Mouse (Mus musculus) stomach, embryonic 14.5 days (tissue): Measurements from ENCODE around the gene Ncs1. TPM values are rescaled to one million over a fixed set of nuclear protein-coding genes. Genes with fewer than 3 reads are reported as not detected.
A peak's percentile ranks its signal among the peaks of the same experiment; 100 is the strongest.

ENCODE experiments used
- ATAC-seq: fragments of 200-750 bp; cut with Nextera tagmentation; 2 replicates; pipeline ENCODE4 v1.8.0; 2017; ENCODE audit warnings: low read depth, moderate TSS enrichment; ENCODE audit not compliant: insufficient number of reproducible peaks, insufficient read depth, low FRiP score
- H3K27ac ChIP-seq: fragments of 300-500 bp; sonication (generic); 2 replicates; pipeline ENCODE4 v1.5.1; 2014; ENCODE audit warnings: mild to moderate bottlenecking, low read length, moderate library complexity, mixed read lengths
- H3K27me3 ChIP-seq: fragments of 300-500 bp; sonication (generic); 2 replicates; pipeline ENCODE4 v1.6.1; 2014; ENCODE audit warnings: low read length, control low read depth, mixed read lengths; ENCODE audit not compliant: control insufficient read depth, insufficient read depth
- H3K36me3 ChIP-seq: fragments of 300-500 bp; sonication (generic); 2 replicates; pipeline ENCODE4 v1.6.1; 2014; ENCODE audit warnings: mild to moderate bottlenecking, control low read depth, low read length, moderate library complexity, mixed read lengths; ENCODE audit not compliant: control insufficient read depth, insufficient read depth
- H3K4me1 ChIP-seq: fragments of 300-500 bp; sonication (generic); 2 replicates; pipeline ENCODE4 v1.6.1; 2014; ENCODE audit warnings: low read length, control low read depth, mixed read lengths; ENCODE audit not compliant: control insufficient read depth, insufficient read depth
- H3K4me2 ChIP-seq: fragments of 300-500 bp; sonication (generic); replicated peaks from 2 replicates; pipeline ENCODE4 v1.6.1; 2014; ENCODE audit warnings: low read depth, low read length, control low read depth
- H3K4me3 ChIP-seq: fragments of 300-500 bp; sonication (generic); 2 replicates; pipeline ENCODE4 v1.5.1; 2014; ENCODE audit warnings: low read depth, low read length, control low read depth
- H3K9ac ChIP-seq: fragments of 300-500 bp; sonication (generic); replicated peaks from 2 replicates; pipeline ENCODE4 v1.6.1; 2014; ENCODE audit warnings: low read depth, mild to moderate bottlenecking, control low read depth, low read length, moderate library complexity, mixed read lengths
- H3K9me3 ChIP-seq: fragments of 300-500 bp; sonication (generic); 2 replicates; pipeline ENCODE4 v1.6.1; 2016; ENCODE audit warnings: low read depth, low read length, control low read depth; ENCODE audit not compliant: control insufficient read depth
- WGBS: fragments of 180-500 bp; shearing (Covaris S2); extraction: QIAGEN DNeasy Blood & Tissue Kit; methylation state at CpG from one replicate; pipeline ENCODE4 v1.1.7; 2014; 5-methylcytosine and 5-hydroxymethylcytosine counted together
- polyA plus RNA-seq: library from polyadenylated mRNA; unstranded; fragments of >200 nt; fragmentation: Nextera tagmentation; extraction: Ambion mirVana; gene quantifications from 2 replicates; pipeline ENCODE4 v1.2.1, GENCODE M21; 2014

Ncs1 gene
- polyA plus RNA-seq, 1 experiment from 2014 or later = 36.0 TPM

DNA sequence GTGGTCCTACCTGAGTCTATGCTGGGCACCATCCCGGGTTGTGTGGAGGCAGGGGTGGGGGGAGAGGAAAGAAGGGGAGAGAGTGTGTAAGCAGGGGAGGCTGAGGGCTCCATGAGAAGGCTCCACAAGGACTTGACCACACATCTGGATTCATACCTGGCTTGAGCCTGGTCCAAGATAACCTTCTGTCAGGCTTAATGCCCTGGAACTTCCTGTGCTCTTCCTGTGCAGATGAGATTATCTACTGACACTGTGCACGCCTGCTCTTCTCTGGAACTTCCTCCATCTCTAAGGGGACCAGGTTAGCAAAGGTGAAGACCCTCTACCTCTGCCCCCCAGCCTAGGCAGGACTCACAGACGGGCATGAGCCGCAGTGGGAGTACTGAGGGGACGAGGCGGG, 3.2 kb downstream of the Ncs1 start:
- H3K27me3 ChIP-seq = no peaks in the 10 kb centered on the region
- peaks cover 17% of the 10 kb centered on the region; the same call in 1 of the 2 replicates for H3K4me1 ChIP-seq
- H3K4me2 ChIP-seq = no peak overlapping the region
- no peaks in the 10 kb centered on the region for H3K9me3 ChIP-seq
- H3K4me3 ChIP-seq = no peak overlapping the region
- 86% methylated on average over 6 of the region's 6 CpGs for WGBS
- no peak overlapping the region for H3K9ac ChIP-seq
- ATAC-seq = no peak
- H3K36me3 ChIP-seq = no peaks in the 10 kb centered on the region; the same call in 1 of the 2 replicates
- H3K27ac ChIP-seq = no peak overlapping the region

DNA sequence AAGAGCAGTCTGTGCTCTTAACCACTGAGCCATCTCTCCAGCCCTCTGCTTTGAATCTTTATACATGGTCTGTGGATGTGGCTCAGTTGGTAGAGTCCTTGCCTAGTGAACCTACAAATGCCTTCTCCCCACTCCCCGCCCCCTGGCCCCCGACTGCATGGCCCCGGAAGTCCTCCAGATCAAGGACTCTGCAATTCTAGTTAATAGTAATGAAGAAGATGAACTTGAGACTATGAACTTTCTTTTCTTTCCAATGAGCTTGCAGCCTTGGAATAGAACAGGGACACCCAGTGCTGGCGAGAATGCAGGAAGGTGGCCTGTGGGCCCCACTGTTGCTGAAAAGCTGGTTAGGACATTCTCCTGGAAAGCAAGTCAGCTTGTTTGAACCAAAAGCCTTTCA, 6.5 kb downstream of the Ncs1 start:
- Histone ChIP-seq H3K27me3 (no peaks in the 10 kb centered on the region), H3K4me1 (peaks cover 22% of the 10 kb centered on the region), H3K9ac (no peak overlapping the region), H3K36me3 (no peaks in the 10 kb centered on the region; the same call in 1 of the 2 replicates), H3K4me3 (no peak overlapping the region), H3K27ac (no peak overlapping the region), H3K4me2 (no peak overlapping the region), H3K9me3 (no peaks in the 10 kb centered on the region)
- ATAC-seq = no peak
- 90% methylated on average over 4 of the region's 4 CpGs for WGBS

DNA sequence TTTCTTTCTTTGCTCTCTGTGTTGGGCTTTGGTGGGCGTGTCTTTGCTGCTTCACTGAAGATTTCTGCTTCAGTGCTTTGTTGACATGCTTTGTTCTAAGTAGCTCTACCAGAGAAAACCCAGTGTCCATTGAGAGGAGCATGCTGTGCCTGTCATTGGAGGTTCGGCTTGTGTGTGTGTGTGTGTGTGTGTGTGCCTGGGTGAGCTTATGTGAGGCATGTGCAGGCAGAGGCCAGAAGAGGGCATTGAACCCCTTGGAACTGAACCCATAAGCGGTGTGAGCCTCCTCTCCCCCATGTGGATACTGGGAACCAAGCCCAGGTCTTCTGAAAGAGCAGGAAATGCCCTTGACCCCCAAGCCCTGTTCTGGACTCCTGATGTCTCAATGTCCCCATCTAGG, 7.8 kb downstream of the Ncs1 start:
- ATAC-seq = no peak
- no peak overlapping the region for H3K27ac ChIP-seq
- WGBS = 84% methylated on average over 3 of the region's 3 CpGs
- no peaks in the 10 kb centered on the region for H3K36me3 ChIP-seq
- no peaks in the 10 kb centered on the region for H3K27me3 ChIP-seq
- H3K9ac ChIP-seq = no peak overlapping the region
- H3K4me1 ChIP-seq = peaks cover 27% of the 10 kb centered on the region
- H3K9me3 ChIP-seq = no peaks in the 10 kb centered on the region
- no peak overlapping the region for H3K4me3 ChIP-seq
- no peak overlapping the region for H3K4me2 ChIP-seq

DNA sequence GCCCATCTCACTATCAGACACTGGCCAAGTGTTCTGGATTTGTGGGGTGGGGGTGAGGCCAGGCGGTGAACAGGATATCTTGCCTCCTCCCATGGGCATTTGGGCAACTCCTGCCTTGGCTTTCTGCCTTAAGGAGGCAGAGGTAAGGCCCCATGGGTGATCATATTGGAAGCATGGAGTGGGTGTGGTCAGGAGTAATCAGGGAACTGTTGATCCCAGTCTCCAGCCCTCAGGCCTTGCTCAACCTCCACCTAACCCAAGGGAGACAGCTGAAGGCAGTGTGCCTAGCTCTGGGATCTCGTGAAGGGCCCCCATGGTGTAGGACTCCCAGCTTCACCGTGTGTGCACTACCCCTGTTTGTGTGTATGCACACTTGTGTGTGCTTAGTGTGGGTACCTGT, 9.2 kb downstream of the Ncs1 start:
- 81% methylated on average over 3 of the region's 3 CpGs for WGBS
- H3K27me3 ChIP-seq = no peaks in the 10 kb centered on the region
- ATAC-seq = no peak
- no peak overlapping the region for H3K9ac ChIP-seq
- H3K36me3 ChIP-seq = no peaks in the 10 kb centered on the region
- no peaks in the 10 kb centered on the region for H3K9me3 ChIP-seq
- H3K4me3 ChIP-seq = no peak overlapping the region
- H3K4me1 ChIP-seq = peaks cover 33% of the 10 kb centered on the region
- H3K27ac ChIP-seq = no peak overlapping the region
- no peak overlapping the region for H3K4me2 ChIP-seq

DNA sequence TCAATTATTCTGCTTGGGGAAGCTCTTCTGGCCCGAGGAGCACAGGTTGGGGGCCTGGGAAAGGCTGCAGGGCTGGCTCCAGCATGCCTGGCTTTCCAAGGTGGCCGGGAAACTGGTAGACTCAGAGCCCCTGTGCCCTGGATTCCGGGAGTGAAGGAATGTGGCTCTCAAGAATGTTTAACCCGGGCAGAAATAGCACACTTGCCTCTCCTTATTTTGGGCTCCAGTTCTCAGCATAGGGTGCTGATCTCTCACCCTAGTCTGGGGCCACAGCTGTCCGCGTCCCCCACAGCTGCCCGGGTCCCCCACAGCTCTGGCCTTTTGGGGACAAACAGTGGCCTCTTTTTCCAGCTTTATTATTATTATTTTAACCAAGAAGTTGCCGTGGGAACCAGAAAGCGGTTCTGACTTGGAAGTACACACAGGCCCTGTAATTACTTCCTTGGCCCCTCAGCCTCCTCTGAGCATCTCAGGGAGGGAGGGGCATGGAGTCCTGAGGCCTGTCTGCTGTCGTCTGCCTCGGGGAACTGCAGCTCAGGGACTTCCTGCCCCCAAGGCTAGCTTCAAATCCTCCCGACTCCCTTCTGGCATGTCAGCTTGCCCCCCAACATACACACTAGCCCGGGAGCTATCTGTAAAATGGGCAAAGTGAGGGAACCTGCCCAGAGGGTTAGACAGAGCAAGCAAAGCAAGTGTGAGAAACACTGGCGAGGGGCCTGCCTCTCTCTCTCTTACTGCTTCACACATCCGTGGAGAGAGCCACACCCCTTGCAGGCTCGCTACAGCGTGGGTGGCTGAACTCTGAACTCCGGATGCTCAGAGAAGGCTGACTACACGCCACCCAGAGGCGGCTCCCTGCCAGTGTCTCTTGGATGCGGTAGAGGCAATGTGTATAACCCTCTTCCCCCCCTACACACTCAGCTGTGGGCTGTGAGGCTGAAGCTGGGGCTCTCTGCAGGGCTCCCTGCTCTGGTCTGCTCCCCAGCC, 10.6 kb downstream of the Ncs1 start:
- Histone ChIP-seq H3K27me3 (no peaks in the 10 kb centered on the region), H3K4me2 (peak overlapping the region; percentile 35), H3K36me3 (no peaks in the 10 kb centered on the region), H3K9me3 (no peaks in the 10 kb centered on the region), H3K9ac (no peak overlapping the region), H3K27ac (peak overlapping the region; percentile 66), H3K4me3 (no peak overlapping the region), H3K4me1 (peaks cover 33% of the 10 kb centered on the region)
- 18% methylated on average over 21 of the region's 21 CpGs for WGBS
- 0 out of 2 replicates have a peak, but pooled peaks have one; percentile 11 for ATAC-seq

DNA sequence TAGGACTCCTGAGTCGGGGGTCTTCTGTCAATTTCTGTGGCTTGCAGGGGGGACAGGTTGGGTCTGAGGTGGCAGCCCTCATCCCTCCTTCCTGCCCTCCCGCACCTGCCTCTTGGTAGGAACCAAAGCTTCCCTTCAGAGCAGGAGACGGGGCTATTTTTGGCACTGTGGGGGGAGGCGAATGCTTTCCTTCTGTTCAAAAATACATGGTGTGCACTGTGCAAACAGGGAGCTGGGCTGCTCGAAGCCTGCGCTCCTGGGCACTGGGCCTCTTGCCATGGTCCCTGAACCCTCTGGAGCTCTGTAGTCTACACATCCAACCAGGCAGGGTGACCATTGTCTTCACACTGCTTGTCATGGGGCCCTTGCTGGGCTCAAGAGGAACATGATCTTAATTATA, 11.5 kb downstream of the Ncs1 start:
- 56% methylated on average over 6 of the region's 6 CpGs for WGBS
- H3K27ac ChIP-seq = no peak overlapping the region
- no peaks in the 10 kb centered on the region for H3K9me3 ChIP-seq
- no peaks in the 10 kb centered on the region for H3K36me3 ChIP-seq
- H3K9ac ChIP-seq = no peak overlapping the region
- peaks cover 33% of the 10 kb centered on the region for H3K4me1 ChIP-seq
- H3K27me3 ChIP-seq = no peaks in the 10 kb centered on the region
- ATAC-seq = no peak
- no peak overlapping the region; the same call in 1 of the 2 replicates for H3K4me2 ChIP-seq
- no peak overlapping the region for H3K4me3 ChIP-seq

DNA sequence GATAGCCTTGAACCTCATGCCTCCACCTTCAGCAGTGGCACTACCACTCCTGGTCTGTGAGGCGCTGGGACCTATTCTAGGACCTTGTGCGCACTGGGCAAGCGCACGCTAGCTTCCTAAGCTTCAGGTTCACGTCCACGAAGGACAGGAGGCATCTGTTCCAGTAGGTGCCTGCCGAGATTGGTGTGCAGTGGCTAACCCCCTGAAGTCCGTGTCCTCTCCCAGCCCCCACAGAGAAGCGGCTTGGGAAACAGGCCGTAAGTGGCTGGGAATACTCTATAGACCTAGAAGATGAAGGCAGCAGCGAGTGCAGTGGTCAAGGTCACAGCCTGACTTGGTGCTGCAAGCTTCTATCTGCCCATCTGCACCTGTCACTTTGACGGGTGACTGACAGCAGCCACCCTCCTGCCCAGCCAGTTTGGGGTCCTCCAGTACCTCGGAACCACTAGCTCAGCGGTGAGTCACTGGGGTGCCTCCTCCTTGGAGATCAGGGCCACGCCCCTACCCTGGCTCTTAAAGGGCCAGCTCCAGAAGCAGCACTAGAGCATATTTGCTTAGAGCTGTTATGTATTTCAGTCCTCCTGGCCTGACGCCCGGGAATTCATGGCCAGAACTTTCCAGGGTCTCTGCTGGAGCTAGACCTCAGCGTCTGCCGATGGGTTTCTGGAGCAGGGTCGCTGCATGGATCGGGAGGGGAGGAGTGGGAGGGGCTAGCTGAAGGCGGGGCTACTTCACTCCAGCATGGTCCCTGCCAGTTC, 13.2 kb downstream of the Ncs1 start:
- no peaks in the 10 kb centered on the region for H3K36me3 ChIP-seq
- peak; percentile 79; the same call in 1 of the 2 replicates for ATAC-seq
- H3K4me1 ChIP-seq = peaks cover 46% of the 10 kb centered on the region
- no peaks in the 10 kb centered on the region for H3K9me3 ChIP-seq
- peak overlapping the region; percentile 14; the same call in 1 of the 2 replicates for H3K9ac ChIP-seq
- WGBS = 13% methylated on average over 22 of the region's 22 CpGs
- H3K27me3 ChIP-seq = no peaks in the 10 kb centered on the region
- peak overlapping the region; percentile 83 for H3K4me2 ChIP-seq
- H3K27ac ChIP-seq = peak overlapping the region; percentile 58; the same call in 1 of the 2 replicates
- peak overlapping the region; percentile 40 for H3K4me3 ChIP-seq

DNA sequence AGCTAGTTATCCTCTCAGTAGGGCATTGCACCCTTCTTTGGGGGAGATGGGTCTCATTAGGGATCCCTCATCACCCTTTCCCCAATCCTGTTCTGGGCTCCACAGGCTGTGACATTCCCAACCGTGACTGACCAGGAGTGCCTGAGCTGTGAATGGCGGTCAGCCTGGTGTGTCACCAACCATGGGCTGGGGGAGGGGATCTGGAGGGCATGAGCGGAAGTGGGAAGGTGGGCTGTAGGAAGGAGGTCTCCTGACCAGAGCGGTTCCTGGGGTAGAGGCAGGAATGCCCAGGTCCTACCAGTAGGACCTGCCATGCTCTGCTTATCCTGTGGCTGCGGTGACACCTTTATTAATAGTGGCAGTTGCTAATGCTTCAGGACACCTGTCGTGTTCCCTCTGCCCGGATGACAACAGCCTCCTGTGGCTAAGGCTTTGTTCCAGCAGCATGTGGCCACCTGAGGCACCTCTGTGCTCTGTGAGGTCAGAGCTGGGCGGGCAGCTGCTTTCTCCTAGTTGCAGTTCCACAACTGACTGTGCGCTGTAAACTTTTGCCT, 13.8 kb downstream of the Ncs1 start:
- Histone ChIP-seq H3K27ac (peak overlapping the region; percentile 58; the same call in 1 of the 2 replicates), H3K27me3 (no peaks in the 10 kb centered on the region), H3K4me1 (peaks cover 53% of the 10 kb centered on the region), H3K4me3 (peak overlapping the region; percentile 40), H3K36me3 (no peaks in the 10 kb centered on the region), H3K9me3 (no peaks in the 10 kb centered on the region), H3K9ac (0 out of 2 replicates have a peak overlapping the region, but pooled peaks have one; percentile 14), H3K4me2 (peak overlapping the region; percentile 83)
- peak; percentile 20; the same call in 1 of the 2 replicates for ATAC-seq
- WGBS = 31% methylated on average over 9 of the region's 9 CpGs
